Mouse (Mus musculus): ENCODE data around the gene Cerkl. TPM values are rescaled to one million over a fixed set of nuclear protein-coding genes. Genes with fewer than 3 reads are reported as not detected.

Gene Cerkl
- total and polyA plus RNA-seq, 3 experiments = 0.57 to 3.0 (median 1.4) TPM

GRCm38 (mm10) chr2:79316182-79316880 lies 140.3 kb downstream of the Cerkl start:
- peak; percentile 20 for DNase-seq

GRCm38 (mm10) chr2:79315108-79315507 lies 141.5 kb downstream of the Cerkl start:
- no peak for DNase-seq

DNA sequence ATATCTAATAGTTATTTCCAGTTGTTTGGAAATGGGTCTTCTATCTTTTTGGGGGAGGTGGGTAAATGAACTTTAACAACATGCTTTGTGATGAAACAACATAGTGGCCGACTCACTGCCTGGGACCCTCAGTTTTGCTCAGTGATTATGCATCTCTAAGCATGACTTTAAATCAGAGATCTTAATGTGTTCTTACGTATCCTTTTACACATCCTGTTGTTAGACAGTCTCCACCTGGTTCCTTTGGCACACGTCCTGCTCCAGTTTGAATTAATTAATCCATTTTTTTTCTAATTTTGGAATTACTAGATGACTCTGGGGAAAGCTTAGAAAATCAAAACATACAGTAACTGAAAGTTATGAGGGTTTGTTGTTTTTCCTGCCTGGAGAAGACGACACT lies 144.1 kb downstream of the Cerkl start:
- DNase-seq = no peak

DNA sequence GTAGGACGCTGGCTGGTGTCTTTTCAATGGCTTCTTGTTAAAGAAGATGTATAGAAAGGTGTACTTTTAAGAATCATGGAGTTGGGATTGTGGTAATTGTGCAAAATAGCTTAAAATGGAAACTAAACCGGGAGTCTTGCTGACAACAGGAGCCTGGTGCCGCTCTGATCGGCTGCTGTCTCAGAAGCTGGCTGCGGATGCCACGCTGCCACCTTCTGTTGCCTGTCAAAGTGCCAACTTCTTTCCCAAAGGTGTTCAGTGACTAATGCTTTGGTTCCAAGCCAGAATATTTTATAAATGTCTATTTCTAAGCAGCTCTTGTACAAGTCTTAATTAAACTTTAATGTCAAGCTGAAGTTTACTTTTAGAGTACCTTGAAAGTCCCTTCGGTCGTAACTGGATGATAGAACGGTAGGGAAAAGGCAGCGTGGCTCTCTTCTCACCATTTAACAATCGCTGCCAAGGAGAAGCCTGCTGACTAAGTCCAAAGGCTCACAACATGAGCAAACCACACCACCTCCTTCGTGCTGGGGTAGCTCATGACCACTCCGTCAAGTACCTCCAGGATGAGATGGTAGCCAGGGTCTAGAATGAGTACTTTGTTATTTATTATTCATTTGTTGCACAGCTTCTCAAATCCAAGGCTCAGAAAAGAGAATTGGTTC lies 147.0 kb downstream of the Cerkl start:
- DNase-seq = no peak

DNA sequence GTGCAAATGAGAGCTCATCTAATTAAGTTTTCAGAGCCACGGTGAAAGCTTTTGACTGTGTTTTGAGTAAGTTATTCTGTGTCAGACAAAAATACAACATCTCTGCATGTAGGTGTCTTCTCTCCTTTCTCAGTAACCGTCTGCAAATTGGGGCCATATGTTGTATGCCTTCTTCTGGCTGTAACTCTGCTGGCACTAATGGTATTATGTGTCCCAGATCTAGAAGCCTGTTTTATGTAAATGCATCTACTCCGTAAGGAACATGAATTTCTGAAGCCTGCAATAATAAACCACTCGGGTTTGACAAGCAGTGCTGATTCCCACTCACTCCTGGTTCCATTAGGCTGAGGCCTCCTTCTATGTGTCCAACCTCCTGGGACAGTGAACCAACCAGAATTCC lies 149.0 kb downstream of the Cerkl start:
- DNase-seq = no peak

DNA sequence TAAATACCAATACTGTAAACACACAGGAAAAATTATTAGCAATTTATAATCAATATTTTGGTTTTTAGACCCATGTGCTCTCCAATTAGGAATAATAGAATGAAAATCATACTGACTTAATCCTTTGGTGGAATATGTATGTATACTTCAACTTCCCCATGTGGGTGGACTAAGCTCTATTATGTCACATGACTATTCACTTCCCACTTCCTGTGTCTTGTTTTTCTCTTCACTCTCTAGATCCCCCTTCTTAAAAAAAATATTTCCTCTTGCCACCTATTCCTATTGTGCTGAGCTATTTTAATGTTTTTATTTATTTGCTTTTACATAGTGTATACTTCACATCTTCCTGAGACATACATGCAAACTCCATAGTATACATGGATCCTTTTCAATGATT lies 154.2 kb downstream of the Cerkl start:
- DNase-seq = no peak

- no peak for DNase-seq
Measured at GRCm38 (mm10) chr2:79292431-79292830, 164.2 kb downstream of the Cerkl start.

- no peak for DNase-seq
Measured at GRCm38 (mm10) chr2:79291922-79292321, 164.7 kb downstream of the Cerkl start.

- DNase-seq = no peak
Measured at GRCm38 (mm10) chr2:79290149-79290548, 166.4 kb downstream of the Cerkl start.

DNA sequence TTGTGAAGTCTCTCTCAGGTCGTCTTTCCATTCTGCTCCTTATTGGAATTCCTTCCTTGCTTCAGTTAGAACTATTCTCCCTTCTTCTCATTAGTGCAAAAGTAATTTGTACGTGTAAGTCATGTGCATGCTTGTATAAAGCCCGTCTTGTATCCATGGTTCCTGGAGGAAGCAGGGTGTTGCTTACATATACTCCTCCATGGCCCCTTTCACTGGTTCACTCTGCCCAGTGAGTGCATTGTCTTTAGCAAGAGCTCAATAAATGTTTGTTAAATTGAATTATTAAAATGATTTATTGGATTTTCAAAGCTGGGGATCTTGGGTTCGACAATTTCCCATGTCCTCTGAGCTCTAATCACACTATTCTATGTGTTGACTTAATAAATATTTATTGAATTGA lies 172.4 kb downstream of the Cerkl start:
- no peak for DNase-seq

Other genes with a start within 250 kb of the Cerkl start
- gene Itga4, start 201.4 kb downstream of the Cerkl start, total RNA-seq (2021) = 1 to 10 TPM; 1.6 to 1.8 TPM
- gene Itga4, start 201.4 kb downstream of the Cerkl start, polyA plus RNA-seq (2012; rRNA removed) = 0.28 and 0.43 TPM in 2 replicates
- not detected for gene Neurod1, start within 50 bp of the Cerkl start, total RNA-seq (2021)
- 0.07 TPM in 1 of 2 replicates, not detected in the other for gene Neurod1, start within 50 bp of the Cerkl start, polyA plus RNA-seq (2012; rRNA removed)
- gene Itprid2, start 178.6 kb upstream of the Cerkl start, total RNA-seq (2021) = 10 to 100 TPM; 48.2 to 56.8 TPM
- 4.6 and 7.1 TPM in 2 replicates for gene Itprid2, start 178.6 kb upstream of the Cerkl start, polyA plus RNA-seq (2012; rRNA removed)